Mouse (Mus musculus): ENCODE results near the gene Srsf12. TPM values are rescaled to one million over a fixed set of nuclear protein-coding genes. Genes with fewer than 3 reads are reported as not detected.

Srsf12 gene
- polyA plus RNA-seq, 1 experiment = not detected

DNA sequence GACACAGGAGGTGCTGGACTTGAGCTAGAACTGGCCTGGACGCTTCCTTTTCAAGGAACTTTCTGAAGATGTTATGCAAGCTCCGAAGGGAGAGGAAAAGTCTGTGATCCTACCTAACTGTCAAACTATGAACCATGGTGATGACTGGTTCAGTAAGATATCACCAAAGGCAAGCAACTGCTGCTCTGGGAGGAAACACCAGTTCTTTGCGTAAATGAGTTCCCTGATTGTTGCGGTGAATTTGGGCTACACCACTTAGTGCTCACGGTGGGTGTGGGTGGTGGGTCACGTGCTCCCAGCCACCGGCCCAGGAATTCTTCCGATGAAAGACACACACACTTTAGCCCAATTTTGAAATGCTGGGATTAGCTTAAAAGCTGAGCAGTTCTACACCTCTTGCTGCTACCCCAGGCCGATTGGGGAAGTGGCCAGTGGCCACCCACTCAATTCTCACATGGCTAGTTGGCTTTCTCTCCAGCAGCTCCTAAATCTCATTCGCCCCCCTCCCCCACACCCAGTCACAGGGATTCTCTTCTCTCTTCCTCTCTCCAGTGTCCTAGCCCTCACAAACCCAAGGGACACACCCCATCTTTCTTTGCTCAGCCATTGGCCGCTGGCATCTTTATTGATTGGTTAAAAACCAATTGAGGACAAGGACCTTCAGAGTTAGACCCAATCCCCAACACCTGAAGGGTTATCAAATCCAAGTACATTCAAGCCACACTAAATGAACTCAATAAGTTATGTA, 56.4 kb downstream of the Srsf12 start:
- no peak for TF ChIP-seq FLI1 (IDR thresholded peaks at IDR 0.05; ENCODE audit: low read length)
- TF ChIP-seq GATA1 (IDR thresholded peaks at IDR 0.05; ENCODE audit: borderline replicate concordance, low read length) = no peak
- H3K36me3 ChIP-seq (replicated peaks; ENCODE audit: low read length) = no peaks in the 10 kb centered on the region

DNA sequence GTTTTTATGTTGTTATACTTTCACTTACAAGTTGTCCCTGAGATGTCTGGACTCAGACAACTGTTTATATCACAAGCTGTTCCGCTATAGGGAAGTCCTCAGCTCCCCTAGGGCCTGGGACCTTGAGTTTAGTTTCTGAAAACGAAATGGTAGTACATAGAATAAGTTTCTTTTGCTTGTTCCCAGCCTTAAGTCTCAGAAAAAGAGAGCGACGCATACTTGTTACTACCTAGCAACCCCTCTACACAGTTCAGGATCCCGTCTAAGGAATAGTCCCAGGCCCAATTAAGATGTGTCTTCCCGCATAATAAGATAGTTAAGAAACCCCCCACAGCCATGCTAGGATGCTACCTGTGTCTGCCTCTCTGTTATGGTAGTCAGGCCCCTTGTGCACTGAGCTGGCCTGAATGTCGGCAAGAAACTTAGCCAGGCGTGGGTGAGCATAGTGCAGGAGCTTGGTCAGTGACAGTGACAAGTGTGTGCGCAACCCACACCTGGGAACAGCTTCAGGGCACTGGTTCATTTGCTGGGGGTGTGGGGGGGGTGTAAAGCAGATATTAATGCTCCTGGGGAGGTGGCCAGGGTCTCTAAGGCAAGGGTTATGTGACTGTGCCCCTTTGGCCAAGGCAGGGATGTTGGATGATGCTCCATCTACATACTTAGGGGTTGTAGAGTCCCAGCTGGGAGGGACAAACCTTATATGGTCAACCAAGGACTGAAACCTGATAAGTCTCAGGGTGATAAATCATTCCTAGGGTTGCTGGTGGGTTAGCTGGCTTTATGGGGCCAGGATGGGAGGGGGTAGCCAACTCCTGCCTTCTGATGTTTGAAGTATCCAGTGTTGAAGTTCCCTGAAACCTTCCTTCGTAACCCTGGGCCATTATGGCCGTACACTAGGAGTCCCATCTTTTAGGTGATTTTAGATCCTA, 61.9 kb downstream of the Srsf12 start:
- no peak for TF ChIP-seq GATA1 (IDR thresholded peaks at IDR 0.05; ENCODE audit: borderline replicate concordance, low read length)
- Histone ChIP-seq H3K27me3 (replicated peaks) (no peaks in the 10 kb centered on the region), H3K36me3 (replicated peaks; ENCODE audit: low read length) (no peaks in the 10 kb centered on the region), H3K4me3 (replicated peaks) (no peak overlapping the region), H3K4me1 (no peaks in the 10 kb centered on the region), H3K9me3 (peaks cover 14% of the 10 kb centered on the region)

More for the DNA sequence above, 56.4 kb downstream of the Srsf12 start:
- no peak overlapping the region for H3K4me3 ChIP-seq (replicated peaks)
- peaks cover 8% of the 10 kb centered on the region for H3K4me1 ChIP-seq
- H3K27me3 ChIP-seq (replicated peaks) = no peaks in the 10 kb centered on the region
- H3K9me3 ChIP-seq = peaks cover 14% of the 10 kb centered on the region

DNA sequence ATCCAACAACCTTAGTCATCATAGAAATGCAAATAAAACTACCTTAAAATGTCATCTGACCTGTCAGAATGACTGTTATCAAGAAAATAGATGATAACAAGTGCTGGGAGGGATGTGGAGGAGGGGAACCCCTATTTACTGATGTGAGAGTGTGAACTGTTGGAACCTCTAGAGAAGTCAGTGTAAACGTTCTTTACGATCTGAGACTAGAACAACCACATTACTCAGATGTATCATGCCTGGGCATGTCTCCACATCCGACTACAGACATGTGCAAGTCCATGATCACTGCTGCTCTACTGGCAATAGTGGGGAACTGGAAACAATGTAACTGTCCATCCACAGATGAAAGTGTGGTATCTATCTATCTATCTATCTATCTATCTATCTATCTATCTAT, 64.6 kb downstream of the Srsf12 start:
- Histone ChIP-seq H3K4me1 (no peaks in the 10 kb centered on the region), H3K27me3 (replicated peaks) (no peaks in the 10 kb centered on the region), H3K4me3 (replicated peaks) (no peak overlapping the region), H3K36me3 (replicated peaks; ENCODE audit: low read length) (no peaks in the 10 kb centered on the region), H3K9me3 (peaks cover 7% of the 10 kb centered on the region)
- TF ChIP-seq FLI1 (IDR thresholded peaks at IDR 0.05; ENCODE audit: low read length) = no peak
- no peak for TF ChIP-seq GATA1 (IDR thresholded peaks at IDR 0.05; ENCODE audit: borderline replicate concordance, low read length)

DNA sequence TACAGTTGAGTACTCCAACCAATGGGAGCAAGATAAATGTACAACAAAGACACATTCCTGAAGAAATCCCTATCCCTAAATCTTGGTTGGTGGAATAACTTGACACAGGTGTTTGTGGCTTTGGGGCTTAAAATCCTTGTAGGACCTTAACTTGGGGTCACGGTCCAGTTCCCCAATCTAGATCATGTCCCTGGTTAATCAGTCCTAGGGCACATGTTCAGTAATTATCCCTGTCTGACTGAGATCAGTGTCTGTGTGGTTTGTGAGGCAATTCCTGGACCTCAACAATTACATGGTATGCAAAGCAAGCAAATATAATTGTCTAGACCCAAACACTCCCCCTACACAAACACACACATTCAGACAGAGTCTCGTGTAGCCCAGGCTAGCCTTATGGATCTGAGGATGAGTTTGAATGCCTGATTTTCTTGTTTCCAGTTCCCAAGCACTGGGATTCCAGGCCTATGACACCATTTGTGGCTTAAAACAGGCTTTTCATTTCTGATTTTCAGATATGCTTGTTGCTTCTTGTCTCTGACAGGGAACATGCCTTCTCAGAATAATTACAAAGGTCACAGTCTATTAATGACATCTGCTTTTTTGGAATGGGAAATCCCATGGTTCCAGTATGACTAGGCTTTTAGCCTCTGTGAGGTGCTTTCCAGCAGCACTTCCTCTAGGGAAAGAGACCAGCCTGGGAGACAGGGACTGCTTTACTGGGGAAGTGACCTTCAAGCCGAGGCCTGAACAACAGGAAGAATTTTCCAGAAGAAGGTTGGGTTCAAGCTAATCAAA, 73.3 kb downstream of the Srsf12 start:
- H3K9me3 ChIP-seq = peaks cover 7% of the 10 kb centered on the region
- no peak for TF ChIP-seq FLI1 (IDR thresholded peaks at IDR 0.05; ENCODE audit: low read length)
- no peak for TF ChIP-seq GATA1 (IDR thresholded peaks at IDR 0.05; ENCODE audit: borderline replicate concordance, low read length)
- H3K36me3 ChIP-seq (replicated peaks; ENCODE audit: low read length) = no peaks in the 10 kb centered on the region
- no peak overlapping the region for H3K4me3 ChIP-seq (replicated peaks)
- peaks cover 6% of the 10 kb centered on the region for H3K27me3 ChIP-seq (replicated peaks)
- H3K4me1 ChIP-seq = peaks cover 8% of the 10 kb centered on the region; the same call in 1 of the 2 replicates

Other genes with a start within 250 kb of the Srsf12 start
- gene Rragd, start 226.0 kb upstream of the Srsf12 start, polyA plus RNA-seq (2012; ENCODE audit: insufficient read depth, low replicate concordance) = 0.37 TPM in 1 of 2 replicates, not detected in the other
- 27.5 and 35.5 TPM in 2 replicates for gene Ube2j1, start 177.6 kb upstream of the Srsf12 start, polyA plus RNA-seq (2012; ENCODE audit: insufficient read depth, low replicate concordance)
- gene Gabrr2, start 146.0 kb upstream of the Srsf12 start, polyA plus RNA-seq (2012; ENCODE audit: insufficient read depth, low replicate concordance) = 0.67 TPM in 1 of 2 replicates, not detected in the other
- gene Gabrr1, start 76.5 kb upstream of the Srsf12 start, polyA plus RNA-seq (2012; ENCODE audit: insufficient read depth, low replicate concordance) = not detected in 2 replicates
- not detected in 2 replicates for gene Pm20d2, start 19.3 kb upstream of the Srsf12 start, polyA plus RNA-seq (2012; ENCODE audit: insufficient read depth, low replicate concordance)
- gene Pnrc1, start 81.2 kb downstream of the Srsf12 start, polyA plus RNA-seq (2012; ENCODE audit: insufficient read depth, low replicate concordance) = 156 and 347 TPM in 2 replicates
- gene Rngtt, start 101.3 kb downstream of the Srsf12 start, polyA plus RNA-seq (2012; ENCODE audit: insufficient read depth, low replicate concordance) = 0.80 and 6.3 TPM in 2 replicates

All from megakaryocyte, embryonic 14.5 days (primary cell).